Mouse (Mus musculus) forebrain, embryonic 11.5 days (tissue): Measurements from ENCODE around the gene Pcna. TPM values are rescaled to one million over a fixed set of nuclear protein-coding genes. Genes with fewer than 3 reads are reported as not detected.
"Not testable (repeated sequence)": the region's sequence is repeated elsewhere in the genome, so short reads cannot be mapped to it uniquely, and the experiment has no call there.

ENCODE experiments used
- ATAC-seq: fragments of 200-750 bp; cut with Nextera tagmentation; replicated peaks from 2 replicates; pipeline ENCODE4 v1.8.0; 2017; ENCODE audit warnings: moderate TSS enrichment; ENCODE audit not compliant: low FRiP score
- DNase-seq: peaks from one replicate; pipeline ENCODE4 v3.0.0-alpha.2; 2017; ENCODE audit warnings: low spot score
- H3K27ac ChIP-seq: fragments of 300-500 bp; sonication (generic); 2 replicates; pipeline ENCODE4 v1.5.1; 2014; ENCODE audit warnings: low read depth, low read length
- H3K27me3 ChIP-seq: fragments of 300-500 bp; sonication (generic); 2 replicates; pipeline ENCODE4 v1.6.1; 2014; ENCODE audit warnings: mild to moderate bottlenecking, low read length, mixed read lengths; ENCODE audit not compliant: control insufficient read depth, insufficient read depth
- H3K36me3 ChIP-seq: fragments of 300-500 bp; sonication (generic); 2 replicates; pipeline ENCODE4 v1.6.1; 2014; ENCODE audit warnings: mild to moderate bottlenecking, low read length, moderate library complexity, mixed read lengths; ENCODE audit not compliant: control insufficient read depth, insufficient read depth
- H3K4me1 ChIP-seq: fragments of 300-500 bp; sonication (generic); replicated peaks from 2 replicates; pipeline ENCODE4 v1.6.1; 2014; ENCODE audit warnings: low read length, mixed read lengths; ENCODE audit not compliant: control insufficient read depth, insufficient read depth
- H3K4me2 ChIP-seq: fragments of 300-500 bp; sonication (generic); 2 replicates; pipeline ENCODE4 v1.6.1; 2014; ENCODE audit warnings: low read depth, mild to moderate bottlenecking, low read length, moderate library complexity, mixed read lengths; ENCODE audit not compliant: severe bottlenecking
- H3K4me3 ChIP-seq: fragments of 300-500 bp; sonication (generic); 2 replicates; pipeline ENCODE4 v1.5.1; 2014; ENCODE audit warnings: low read depth, low read length
- H3K9ac ChIP-seq: fragments of 300-500 bp; sonication (generic); 2 replicates; pipeline ENCODE4 v1.6.1; 2014; ENCODE audit warnings: low read length
- H3K9me3 ChIP-seq: fragments of 300-500 bp; sonication (generic); 2 replicates; pipeline ENCODE4 v1.6.1; 2016; ENCODE audit warnings: low read length, mixed read lengths; ENCODE audit not compliant: control insufficient read depth
- WGBS: fragments of 180-500 bp; shearing (Covaris S2); extraction: QIAGEN DNeasy Blood & Tissue Kit; methylation state at CpG from one replicate; pipeline ENCODE4 v1.1.7; 2014; 5-methylcytosine and 5-hydroxymethylcytosine counted together
- polyA plus RNA-seq: library from polyadenylated mRNA; unstranded; fragments of >200 nt; fragmentation: Nextera tagmentation; extraction: Ambion mirVana; gene quantifications from 2 replicates; pipeline ENCODE4 v1.2.1, GENCODE M21; 2014

Gene Pcna
- 422 and 431 TPM in 2 replicates for polyA plus RNA-seq

DNA sequence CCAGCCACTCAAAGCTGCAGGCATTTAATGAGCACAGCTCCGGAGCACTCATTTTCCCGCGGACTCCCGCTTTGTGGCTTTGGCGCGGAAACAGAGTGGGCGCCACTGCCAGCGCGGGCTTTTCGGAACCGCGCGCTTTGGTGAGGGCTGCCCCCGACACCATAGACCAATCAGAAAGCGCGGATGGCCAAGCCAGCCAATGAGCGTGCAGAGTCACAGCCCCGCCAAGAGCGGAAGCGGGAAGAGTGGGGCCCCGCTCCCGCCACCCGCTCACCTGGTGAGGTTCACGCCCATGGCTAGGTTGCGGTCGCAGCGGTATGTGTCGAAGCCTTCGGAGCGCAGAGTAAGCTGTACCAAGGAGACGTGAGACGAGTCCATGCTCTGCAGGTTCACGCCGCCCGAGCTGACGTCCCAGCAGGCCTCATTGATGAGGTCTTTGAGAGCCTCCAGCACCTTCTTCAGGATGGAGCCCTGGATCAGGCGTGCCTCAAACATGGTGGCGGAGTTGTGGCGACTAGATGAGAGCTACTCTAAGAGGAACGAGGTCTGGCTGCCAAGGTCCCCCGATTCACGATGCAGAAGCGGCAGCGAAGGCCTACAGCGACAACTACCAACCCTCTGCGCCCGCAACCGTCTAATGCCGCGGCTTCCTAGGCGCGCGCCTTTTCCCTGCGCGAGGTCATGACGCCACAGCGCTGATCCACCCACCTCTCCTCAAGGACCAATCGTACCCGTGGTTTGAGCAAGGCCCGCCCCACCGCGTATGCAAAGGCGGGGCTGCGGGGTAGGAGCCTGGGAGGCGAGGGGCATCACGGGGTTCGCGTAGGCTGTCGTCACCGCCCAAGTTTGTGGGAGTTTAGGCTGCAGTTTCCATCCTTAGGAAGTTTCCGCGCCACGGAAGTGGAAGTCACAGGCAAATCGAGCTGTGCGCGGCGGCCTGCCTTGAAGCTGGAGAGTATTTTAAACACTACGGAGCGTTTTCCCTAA, at the start of gene Pcna:
Pcna (minus strand) TSS at position 773 of the 987 bp plus-strand sequence.
- Histone ChIP-seq H3K4me3 (peak within 1 kb of the TSS; percentile 57), H3K27me3 (no peaks in the 10 kb centered on the region), H3K4me2 (peak within 1 kb of the TSS; percentile 63), H3K9me3 (no peaks in the 10 kb centered on the region), H3K36me3 (no peaks in the 10 kb centered on the region; the same call in 1 of the 2 replicates), H3K4me1 (peaks cover 13% of the 10 kb centered on the region), H3K9ac (peak within 1 kb of the TSS; percentile 70), H3K27ac (peak within 1 kb of the TSS; percentile 69)
- under 1% methylated on average over 75 of the region's 79 CpGs for WGBS
- peak; percentile 98 for DNase-seq
- ATAC-seq: peak; percentile 99

GRCm38 (mm10) chr2:132301436-132301835, 48.3 kb upstream of the Pcna start:
- ATAC-seq: no peak
- no peak overlapping the region for H3K4me2 ChIP-seq
- peaks cover 6% of the 10 kb centered on the region; the same call in 1 of the 2 replicates for H3K36me3 ChIP-seq
- H3K4me3 ChIP-seq: no peak overlapping the region
- WGBS: 96% methylated on average over 4 of the region's 4 CpGs
- H3K27ac ChIP-seq: no peak overlapping the region
- no peak for DNase-seq
- H3K4me1 ChIP-seq: no peaks in the 10 kb centered on the region
- no peaks in the 10 kb centered on the region for H3K27me3 ChIP-seq
- no peak overlapping the region for H3K9ac ChIP-seq
- no peaks in the 10 kb centered on the region for H3K9me3 ChIP-seq

GRCm38 (mm10) chr2:132298250-132298649, 45.1 kb upstream of the Pcna start:
- DNase-seq (no peak), ATAC-seq (no peak)
- no peak overlapping the region for H3K4me3 ChIP-seq
- no peaks in the 10 kb centered on the region for H3K27me3 ChIP-seq
- H3K36me3 ChIP-seq: peaks cover 7% of the 10 kb centered on the region; the same call in 1 of the 2 replicates
- H3K4me2 ChIP-seq: no peak overlapping the region
- 95% methylated on average over 4 of the region's 4 CpGs for WGBS
- H3K9ac ChIP-seq: no peak overlapping the region
- H3K27ac ChIP-seq: no peak overlapping the region
- H3K4me1 ChIP-seq: no peaks in the 10 kb centered on the region
- H3K9me3 ChIP-seq: no peaks in the 10 kb centered on the region

GRCm38 (mm10) chr2:132293694-132294450, 40.8 kb upstream of the Pcna start:
- peaks cover 4% of the 10 kb centered on the region; the same call in 1 of the 2 replicates for H3K36me3 ChIP-seq
- peaks cover 5% of the 10 kb centered on the region; the same call in 1 of the 2 replicates for H3K4me1 ChIP-seq
- 92% methylated on average over 10 of the region's 10 CpGs for WGBS
- H3K9me3 ChIP-seq: no peaks in the 10 kb centered on the region
- DNase-seq: no peak
- ATAC-seq: no peak
- H3K9ac ChIP-seq: no peak overlapping the region
- no peak overlapping the region for H3K4me2 ChIP-seq
- no peak overlapping the region for H3K4me3 ChIP-seq
- H3K27me3 ChIP-seq: no peaks in the 10 kb centered on the region
- no peak overlapping the region for H3K27ac ChIP-seq

GRCm38 (mm10) chr2:132292083-132292482, 39.0 kb upstream of the Pcna start:
- Histone ChIP-seq H3K27ac (no peak overlapping the region), H3K4me1 (peaks cover 5% of the 10 kb centered on the region; the same call in 1 of the 2 replicates), H3K27me3 (no peaks in the 10 kb centered on the region), H3K4me3 (no peak overlapping the region), H3K9ac (no peak overlapping the region), H3K9me3 (no peaks in the 10 kb centered on the region), H3K4me2 (no peak overlapping the region), H3K36me3 (peaks cover 2% of the 10 kb centered on the region; the same call in 1 of the 2 replicates)
- 37% methylated on average over 4 of the region's 4 CpGs for WGBS
- DNase-seq (no peak), ATAC-seq (no peak; the same call in 1 of the 2 replicates)

- Histone ChIP-seq H3K9ac (no peak overlapping the region), H3K4me1 (peaks cover 5% of the 10 kb centered on the region; the same call in 1 of the 2 replicates), H3K36me3 (peaks cover 2% of the 10 kb centered on the region; the same call in 1 of the 2 replicates), H3K4me3 (no peak overlapping the region), H3K27ac (no peak overlapping the region), H3K9me3 (no peaks in the 10 kb centered on the region), H3K4me2 (no peak overlapping the region), H3K27me3 (no peaks in the 10 kb centered on the region)
- ATAC-seq: no peak
- whole genome bisulfite sequencing: 71% methylated on average over 3 of the region's 3 CpGs
- no peak for DNase-seq
Observed at GRCm38 (mm10) chr2:132291265-132291664, 38.2 kb upstream of the Pcna start.

DNA sequence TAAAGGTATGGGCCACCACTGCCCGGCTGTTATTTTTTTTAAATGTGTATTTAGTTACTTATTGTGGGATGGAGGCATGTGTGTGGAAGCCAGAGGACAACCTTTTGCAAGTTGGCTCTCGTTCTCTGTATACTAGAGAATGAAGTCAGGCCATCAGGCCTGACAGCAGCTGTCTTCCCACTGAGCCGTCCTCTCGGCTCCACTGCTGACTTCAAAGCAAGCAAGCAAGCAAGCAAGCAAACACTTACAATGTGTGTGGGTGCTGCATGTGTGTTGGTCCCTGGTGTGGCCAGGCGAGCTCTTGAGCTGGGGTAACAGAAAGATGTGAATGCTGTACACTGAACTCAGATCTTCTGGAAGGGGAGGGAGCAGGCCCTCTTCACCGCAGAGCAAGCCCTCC, 37.7 kb upstream of the Pcna start:
- no peaks in the 10 kb centered on the region for H3K27me3 ChIP-seq
- no peaks in the 10 kb centered on the region for H3K9me3 ChIP-seq
- H3K9ac ChIP-seq: no peak overlapping the region
- WGBS: 81% methylated on average over 6 of the region's 6 CpGs
- H3K4me2 ChIP-seq: no peak overlapping the region
- H3K27ac ChIP-seq: no peak overlapping the region
- peaks cover 2% of the 10 kb centered on the region; the same call in 1 of the 2 replicates for H3K36me3 ChIP-seq
- no peak for DNase-seq
- H3K4me3 ChIP-seq: no peak overlapping the region
- ATAC-seq: no peak
- H3K4me1 ChIP-seq: peaks cover 5% of the 10 kb centered on the region; the same call in 1 of the 2 replicates

DNA sequence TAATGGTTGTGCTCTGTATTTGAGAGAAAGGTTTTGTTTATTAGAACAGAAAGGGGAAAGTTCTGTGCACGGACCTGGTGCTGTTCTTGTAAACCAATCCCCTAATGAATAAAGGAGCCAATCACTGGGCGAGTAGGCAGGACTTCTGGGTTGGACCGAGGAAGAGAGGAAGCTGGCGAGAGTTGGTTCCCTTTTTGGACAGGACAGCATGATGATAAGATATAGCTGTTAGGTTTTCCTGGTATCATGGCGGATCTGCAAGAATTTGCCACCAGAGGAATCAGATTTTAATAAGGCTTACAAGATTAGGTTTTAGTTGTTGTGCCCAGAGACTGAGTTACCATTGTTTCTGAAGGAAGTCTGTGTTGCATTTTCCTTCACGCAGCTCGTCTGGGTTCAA, 36.1 kb upstream of the Pcna start:
- H3K27ac ChIP-seq, H3K9ac ChIP-seq, H3K36me3 ChIP-seq, H3K4me1 ChIP-seq, H3K27me3 ChIP-seq, H3K9me3 ChIP-seq, H3K4me3 ChIP-seq, DNase-seq, ATAC-seq, H3K4me2 ChIP-seq: not testable (repeated sequence)
- WGBS: 92% methylated on average over 5 of the region's 7 CpGs
